Mouse (Mus musculus): ENCODE measurements around the gene Ctrc.

Ctrc gene

DNA sequence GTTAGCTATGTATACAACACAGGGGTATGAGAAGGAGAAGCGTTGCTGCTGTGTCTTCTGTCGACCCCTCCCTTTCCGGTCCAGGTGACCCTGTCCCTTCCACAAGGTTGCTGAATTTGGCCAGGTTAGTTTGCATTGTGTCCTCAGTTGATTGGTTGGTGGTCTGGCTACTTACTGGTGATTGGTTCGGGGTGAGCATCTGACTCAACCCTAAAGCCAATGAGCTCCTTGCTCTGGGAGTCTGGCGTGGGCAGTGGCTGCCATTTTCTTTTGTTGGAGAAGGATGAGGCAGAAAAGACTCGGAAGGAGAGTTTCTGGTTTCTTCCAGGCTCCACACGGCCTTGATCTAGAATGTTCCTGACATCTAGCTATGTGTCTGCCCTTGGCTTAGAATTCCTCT, 26.8 kb downstream of the Ctrc start:
- DNase-seq (ENCODE audit: low spot score): no peak

DNA sequence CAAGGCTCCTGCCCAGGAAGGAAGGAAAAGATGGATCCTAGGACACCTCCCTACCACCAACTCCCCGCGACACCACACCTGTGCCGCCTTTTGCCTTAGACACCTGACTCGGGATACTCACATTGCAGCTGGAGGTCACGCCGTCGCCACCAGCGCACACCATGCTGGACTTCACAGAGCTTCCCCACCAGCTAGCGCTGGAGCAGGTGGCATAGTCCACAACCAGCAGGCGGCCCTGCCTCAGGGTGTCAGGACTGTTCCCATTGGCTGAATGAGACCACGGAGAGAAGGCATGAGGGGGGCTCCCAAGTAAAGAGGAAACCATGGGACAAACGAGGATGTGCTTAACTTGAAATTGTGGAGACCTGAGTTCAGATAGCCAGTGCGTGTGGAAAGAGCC, 27.3 kb downstream of the Ctrc start:
- DNase-seq (ENCODE audit: low spot score): no peak

DNA sequence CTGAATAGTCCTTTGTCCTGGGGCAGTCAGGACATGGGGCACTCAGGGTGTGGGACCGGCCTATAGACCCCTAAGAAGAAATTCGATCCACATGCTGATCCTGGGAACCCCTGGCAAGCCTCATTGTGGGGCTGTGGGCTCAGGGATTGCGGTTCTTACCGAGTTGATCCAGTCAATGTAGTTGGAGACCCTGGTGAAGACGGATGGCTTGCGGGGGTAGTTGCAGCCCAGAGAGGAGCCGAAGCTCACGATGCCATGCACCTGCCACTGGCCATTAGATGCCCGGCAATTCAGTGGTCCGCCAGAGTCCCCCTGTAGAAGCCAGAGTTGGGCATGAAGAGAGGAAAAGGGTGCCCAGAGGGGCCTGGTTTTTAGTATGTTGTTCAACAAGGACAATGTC, 28.5 kb downstream of the Ctrc start:
- no peak for DNase-seq (ENCODE audit: low spot score)

DNA sequence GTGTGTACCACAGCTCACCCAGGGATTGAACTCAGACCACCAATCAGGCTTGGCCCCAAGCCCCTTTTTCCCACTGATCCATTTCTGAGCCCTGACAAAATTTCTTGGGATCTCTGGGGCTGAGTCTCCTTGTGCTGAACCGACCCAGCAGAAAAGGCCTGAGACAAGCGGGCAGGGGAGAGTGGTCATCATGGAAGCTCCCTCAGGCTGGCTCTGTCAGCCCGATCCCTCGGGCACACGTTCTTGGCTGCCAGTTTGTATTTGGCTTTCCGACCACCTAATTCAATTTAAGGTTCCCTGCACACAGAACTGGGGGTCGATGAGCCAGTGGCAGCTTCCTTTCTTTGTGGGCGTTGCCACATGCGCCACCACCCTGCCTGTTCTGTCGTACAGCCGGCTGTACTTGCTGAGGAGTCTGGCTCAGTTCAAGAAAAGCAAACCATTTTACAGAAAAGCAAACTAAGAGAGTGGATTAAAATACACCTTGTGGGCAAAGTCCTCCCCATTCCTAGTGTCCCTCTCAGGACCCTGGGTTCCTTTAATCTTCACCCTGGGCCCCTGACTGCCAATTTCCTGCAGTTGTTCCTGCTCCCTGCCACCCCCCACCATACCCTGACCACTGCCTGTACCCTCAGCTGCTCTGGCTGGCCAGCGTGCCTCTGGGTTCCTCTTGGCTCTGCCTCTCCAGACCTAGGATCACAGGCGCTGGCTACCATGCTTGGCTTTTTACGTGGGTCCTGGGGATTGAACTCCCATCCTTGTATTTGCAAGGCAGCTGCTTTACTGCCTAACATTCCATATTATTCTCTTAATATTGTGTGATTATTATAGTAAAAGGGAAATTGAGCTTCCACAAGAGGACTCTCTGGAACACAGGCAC, 29.1 kb downstream of the Ctrc start:
- no peak for DNase-seq (ENCODE audit: low spot score)

DNA sequence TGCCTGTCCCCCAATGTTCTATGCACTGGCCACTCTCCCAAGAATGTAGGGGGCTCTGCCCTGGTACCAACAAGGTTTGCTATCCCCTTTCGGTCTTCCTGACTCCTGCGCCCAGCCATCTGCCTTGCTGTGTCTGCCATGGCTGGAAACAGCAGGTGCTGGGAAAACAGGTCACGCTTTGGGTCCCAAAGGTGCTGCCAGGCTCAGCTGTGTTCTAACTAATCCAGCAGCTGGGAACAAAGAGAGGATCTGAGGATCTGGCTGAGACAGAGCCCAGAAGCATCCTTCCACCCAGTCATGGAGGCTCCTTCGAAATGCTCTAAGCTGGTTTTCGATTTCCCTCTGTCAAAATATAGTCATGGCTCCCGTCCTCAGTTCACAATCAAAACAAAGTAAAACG, 29.9 kb downstream of the Ctrc start:
- DNase-seq (ENCODE audit: low spot score): no peak

DNA sequence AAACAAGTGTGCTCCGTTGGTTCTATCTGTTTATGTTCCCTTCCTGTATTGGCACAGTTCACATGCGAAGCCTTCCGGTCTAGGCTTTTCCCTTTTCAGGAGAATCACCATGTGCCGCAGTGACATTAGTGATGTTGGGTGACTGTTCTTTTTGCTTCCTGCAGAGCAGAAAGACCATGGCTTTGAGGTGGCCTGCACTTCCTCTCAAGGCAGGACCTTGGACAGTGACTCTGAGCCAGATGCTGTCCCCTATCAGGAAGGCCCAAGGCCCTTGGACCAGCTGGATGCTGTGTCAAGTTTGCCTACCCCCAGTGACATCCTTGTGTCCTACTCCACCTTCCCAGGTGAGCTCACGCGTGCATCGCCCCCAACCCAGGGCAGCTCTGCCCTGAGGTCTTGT, 34.8 kb downstream of the Ctrc start:
- no peak for DNase-seq (ENCODE audit: low spot score)

DNA sequence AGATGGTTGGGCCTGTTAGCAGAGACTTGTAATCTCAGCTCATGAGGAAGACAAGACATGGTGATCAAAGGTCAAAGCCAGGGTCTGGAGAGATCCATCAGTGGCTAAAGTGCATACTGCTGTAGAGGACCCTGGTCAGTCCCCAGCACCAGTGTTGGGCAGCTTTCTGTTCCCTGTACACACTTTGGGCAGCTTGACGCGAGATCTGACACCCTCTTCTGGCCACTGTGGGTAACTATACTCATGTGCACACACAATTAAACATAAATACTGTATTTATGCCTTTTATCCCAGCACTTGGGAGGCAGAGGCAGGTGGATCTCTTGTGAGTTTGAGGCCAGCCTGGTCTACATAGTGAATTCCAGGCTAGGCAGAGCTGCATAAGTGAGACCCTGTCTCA, 35.2 kb downstream of the Ctrc start:
- no peak for DNase-seq (ENCODE audit: low spot score)

DNA sequence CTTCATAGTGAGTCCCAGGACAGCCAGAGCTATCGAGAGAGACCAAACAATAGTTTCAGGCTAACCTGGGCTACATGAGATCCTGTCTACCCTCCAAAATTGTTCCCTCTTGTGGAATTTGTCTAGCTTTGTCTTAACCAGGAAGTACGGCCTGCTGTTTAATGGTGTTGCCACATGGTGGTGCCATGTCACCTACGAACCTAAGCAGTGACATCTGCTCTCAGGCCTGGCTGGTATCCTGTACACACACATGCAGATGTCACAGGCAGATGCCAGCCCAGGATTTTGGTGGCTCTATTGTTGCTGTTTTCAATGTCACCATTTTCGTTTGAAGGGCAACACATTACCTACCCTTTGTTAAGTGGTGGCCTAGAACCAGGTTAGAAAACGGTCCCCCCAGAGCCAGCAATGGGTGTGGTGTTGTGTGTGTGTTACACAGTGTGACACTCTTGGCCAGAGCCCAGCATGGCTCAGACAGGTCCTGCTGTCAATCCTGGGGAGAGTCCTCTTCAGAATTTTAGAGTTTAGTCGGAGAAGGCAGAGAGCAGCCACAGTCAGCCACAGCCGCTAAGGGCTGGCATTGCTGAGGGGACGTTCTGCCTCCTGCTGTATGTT, 36.2 kb downstream of the Ctrc start:
- DNase-seq (ENCODE audit: low spot score): no peak

DNA sequence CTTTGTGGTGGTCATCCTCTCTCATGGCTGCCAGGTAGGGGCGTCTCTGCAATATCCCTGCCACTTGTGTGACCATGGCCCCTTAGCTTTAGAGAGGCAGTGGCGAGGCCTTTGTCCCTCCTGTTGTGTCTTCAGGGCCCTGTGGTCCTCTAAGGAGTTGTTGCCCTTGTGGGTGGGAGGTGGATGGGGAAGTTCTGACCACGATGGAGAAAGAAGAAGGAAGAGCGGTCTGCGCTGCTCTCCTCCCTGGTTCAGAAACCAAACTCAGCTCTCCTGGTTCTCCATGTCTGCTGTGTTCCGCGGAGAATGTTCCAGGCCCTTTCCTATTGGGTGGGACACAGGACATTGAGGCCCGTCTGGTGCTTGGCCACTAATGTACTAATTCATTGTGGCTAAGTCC, 40.3 kb downstream of the Ctrc start:
- DNase-seq (ENCODE audit: low spot score): no peak

DNA sequence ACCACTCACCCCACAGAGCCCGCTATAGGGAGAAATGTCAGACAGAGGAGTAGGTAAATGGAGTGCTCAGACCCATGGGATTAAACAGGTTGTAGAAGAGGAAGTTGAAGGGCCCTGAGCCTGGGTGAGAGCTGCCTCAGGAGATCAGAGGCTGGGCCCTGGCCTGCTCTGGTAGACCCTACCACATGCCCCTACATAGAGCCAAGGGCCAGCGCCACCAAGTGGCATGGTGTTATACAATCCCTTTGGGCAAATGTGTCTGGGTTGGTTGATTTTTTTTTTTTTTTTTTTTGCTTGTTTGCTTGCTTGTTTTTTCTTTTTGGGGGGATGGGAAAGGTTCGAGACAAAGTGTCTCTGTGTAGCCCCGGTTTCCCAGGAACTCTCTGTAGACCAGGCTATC, 42.1 kb downstream of the Ctrc start:
- no peak for DNase-seq (ENCODE audit: low spot score)

DNA sequence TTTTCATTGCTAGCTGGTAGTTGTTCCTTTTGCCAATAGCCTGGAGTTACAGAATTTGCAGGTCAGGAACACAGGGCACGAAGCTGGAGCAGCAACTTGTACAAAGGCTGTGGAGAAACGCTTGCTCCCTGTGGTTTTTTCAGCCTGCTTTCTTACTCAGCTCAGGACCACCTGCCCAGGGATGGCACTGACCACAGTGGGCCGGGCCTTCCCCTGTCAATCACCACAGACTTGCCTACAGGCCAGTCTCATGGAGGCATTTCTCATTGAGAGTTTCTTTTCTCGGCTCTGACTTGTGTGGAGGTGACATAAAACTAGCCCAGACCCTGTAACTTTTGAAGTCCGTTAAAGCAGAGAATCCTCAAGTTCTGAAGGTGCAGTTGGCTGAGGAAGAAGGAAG, 48.6 kb downstream of the Ctrc start:
- no peak for DNase-seq (ENCODE audit: low spot score)

DNA sequence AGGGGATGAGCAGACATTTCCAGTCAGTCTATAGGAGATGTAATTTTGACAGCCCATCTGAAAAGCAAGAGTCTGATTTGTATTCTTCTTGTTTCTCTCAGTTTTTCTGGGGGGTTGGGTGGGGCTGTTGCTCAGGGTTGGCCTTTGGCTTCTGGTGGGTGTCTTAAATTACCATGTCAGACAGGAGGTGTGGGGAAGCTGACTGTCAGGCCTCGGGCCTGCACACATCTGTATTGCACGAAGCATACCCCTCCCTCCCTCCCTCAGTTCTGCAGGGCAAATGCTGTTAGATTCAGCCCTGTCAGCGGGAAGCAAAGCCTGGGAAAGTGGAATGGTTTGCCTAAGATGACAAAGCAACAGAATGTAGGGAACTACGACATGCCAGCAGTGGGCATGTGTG, 49.2 kb downstream of the Ctrc start:
- no peak for DNase-seq (ENCODE audit: low spot score)

DNA sequence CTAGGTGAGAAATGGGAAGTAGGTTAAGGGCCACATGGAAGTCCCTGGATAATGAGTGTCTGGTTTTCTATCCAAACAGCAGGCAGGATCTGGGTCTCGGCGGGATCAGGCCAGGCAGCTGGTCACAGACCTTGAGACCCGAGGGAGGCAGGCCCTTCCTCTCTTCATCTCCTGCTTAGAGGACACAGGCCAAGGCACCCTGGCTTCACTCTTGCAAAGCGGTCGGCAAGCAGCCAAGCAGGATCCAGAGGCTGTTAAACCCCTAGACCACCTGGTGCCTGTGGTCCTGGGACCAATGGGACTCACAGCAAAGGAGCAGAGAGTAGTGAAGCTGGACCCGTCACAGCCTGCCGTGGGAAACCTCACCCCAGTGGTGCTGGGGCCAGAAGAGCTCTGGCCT, 49.8 kb downstream of the Ctrc start:
- DNase-seq (ENCODE audit: low spot score): no peak

DNA sequence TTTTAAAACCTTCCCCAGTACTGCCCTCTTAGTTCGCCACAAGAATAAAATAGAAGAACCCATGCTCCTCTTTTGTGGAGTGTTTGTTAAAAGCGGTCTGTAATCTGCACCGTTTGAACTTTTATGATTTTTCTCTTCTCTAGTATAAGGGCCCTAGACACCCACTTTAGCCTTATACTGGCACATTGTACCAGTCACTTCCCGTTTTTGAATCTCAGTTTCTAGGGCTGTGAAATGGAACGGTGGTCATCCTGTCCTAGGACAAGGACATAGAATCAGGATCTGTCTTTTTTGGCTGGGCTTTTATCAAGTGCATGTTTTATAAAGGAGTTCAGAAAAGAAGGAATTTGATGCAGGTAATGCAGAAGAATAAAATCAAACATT, 52.0 kb downstream of the Ctrc start:
- DNase-seq (ENCODE audit: low spot score): no peak

DNA sequence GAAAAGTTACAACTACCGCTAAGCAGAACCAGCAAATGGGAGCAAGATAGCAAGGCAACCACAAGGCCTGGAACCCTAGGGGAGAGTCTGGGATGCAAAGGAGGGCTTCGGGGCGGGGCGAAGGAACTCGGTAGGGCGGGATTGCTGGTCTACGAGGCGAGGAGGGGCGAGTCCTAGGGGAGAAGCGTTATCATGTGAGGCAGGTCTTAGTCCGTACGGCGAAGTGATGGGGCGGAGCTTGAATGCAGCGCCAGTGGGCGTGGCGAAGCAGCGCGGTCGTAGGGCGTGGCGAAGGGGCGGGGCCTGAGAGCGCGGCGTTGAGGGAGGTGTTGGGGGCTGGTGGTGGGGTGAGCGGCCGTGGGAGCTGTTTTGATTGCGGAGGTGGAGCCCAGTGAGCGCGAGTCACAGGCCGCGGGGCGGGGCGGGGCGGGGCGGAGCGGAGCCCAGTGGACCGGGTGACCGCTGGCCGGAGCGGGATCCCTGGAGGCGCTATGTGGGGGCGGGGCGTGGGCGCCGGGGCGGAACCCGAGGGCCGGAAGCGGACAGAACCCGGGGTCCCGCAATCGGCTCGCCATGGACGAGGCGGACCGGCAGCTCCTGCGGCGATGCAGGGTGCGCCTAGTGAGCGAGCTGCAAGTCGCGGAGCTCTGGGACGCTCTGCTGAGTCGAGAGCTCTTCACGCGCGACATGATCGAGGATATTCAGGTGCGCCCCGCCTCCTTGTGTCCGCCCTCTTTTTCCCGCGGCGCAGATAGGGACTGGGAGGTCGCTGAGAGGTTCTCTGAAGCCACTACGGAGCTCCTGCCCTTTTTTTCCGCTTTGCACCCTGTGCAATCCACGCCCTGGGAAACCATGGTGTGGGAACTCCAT, 52.6 kb downstream of the Ctrc start, which contains the start of gene Casp9:
Gene Casp9, plus strand, starts transcription at position 331 of the 870 bp plus-strand sequence.
- peak; percentile 94 for DNase-seq (ENCODE audit: low spot score)

DNA sequence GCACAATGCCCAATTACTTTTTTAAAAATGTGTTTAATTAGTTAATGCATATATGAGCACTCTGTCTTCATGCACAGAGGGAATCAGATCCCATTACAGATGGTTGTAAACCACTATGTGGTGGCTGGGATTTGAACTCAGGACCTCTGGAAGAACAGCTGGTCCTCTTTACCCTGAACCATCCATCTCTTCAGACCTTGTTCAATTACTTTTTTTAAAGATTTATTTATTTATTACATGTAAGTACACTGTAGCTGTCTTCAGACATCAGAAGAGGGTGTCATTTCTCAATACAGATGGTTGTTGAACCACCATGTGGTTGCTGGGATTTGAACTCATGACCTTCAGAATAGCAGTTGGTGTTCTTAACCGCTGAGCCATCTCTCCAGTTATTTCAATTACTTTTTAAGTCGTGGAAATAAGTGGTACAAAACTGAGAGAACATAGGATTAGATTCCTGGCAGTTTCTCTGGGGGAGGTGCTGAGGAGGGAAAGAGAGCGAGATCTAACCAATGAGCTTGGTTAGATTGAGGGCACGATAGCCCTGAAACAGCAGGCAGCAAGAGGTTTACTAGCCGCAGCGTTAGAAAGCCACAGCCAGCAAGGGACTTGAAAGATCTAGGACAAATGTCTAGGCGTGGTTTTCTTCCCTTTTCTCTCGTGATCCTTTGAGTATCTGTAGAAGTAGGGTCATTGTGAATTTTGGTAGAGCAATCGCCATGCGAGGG, 53.4 kb downstream of the Ctrc start:
- no peak for DNase-seq (ENCODE audit: low spot score)

DNA sequence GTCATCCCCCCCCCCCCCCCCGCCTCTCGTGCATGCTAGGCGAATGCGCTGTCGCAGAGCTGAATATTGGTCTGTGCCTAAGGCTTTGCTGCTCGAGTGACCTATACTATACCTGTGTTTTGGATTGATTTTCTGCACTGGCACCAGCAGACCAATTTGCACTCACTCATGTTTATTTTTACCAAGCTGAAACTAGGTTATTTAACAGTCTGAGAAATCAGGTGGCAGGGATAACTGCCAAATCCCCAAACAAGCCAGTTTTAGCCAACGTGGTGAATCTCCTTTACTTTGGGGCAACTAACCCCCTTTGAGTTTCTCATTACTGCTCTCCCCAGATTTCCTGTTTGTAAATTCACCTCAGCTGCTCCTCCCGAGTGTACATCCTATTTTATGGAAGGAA, 54.2 kb downstream of the Ctrc start:
- no peak for DNase-seq (ENCODE audit: low spot score)

DNA sequence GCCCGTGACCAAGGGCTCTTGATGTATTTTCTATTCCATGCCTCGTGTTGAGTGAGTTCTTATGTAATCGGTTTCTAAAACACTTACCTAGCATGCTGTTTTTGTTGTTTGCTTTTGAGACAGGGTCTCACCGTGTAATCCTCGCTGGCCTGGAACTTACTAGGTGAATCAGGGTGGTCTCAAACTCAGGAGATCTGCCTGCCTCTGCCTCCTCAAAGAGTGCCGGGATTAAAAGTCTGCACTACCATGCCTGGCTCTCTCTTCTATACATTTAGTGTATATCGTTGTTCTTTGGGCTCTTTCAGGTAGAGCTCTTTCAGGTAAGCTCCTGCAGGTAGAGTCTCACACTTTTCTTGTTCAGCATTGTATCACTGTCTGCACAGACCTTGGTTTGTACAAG, 54.7 kb downstream of the Ctrc start:
- DNase-seq (ENCODE audit: low spot score): no peak

DNA sequence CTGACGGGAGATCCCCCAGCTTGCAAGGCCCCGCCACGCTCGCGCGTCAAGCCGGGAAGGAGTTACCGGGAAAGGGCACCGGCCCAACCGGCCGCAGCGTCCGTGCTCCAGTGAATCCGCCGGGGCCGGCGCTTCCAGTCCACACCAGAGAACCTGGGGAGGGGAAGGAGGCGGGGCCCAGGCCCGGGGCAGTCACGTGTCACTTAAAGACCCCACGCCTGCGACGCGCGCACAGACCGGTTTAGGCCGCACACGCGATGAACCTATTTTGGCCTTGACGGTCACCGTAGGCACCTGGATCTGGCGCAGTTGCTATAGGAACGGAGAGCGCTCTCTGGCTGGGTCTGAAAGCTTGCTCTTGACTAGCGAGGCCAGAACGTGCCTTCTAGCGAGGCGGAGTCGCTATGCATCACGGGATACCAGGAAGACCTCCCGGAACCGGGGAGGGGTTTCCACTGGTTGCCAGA, 55.6 kb downstream of the Ctrc start, which contains the start of gene Dnajc16:
Gene Dnajc16, minus strand, starts transcription at position 408 of the 467 bp plus-strand sequence.
- DNase-seq (ENCODE audit: low spot score): peak; percentile 97

DNA sequence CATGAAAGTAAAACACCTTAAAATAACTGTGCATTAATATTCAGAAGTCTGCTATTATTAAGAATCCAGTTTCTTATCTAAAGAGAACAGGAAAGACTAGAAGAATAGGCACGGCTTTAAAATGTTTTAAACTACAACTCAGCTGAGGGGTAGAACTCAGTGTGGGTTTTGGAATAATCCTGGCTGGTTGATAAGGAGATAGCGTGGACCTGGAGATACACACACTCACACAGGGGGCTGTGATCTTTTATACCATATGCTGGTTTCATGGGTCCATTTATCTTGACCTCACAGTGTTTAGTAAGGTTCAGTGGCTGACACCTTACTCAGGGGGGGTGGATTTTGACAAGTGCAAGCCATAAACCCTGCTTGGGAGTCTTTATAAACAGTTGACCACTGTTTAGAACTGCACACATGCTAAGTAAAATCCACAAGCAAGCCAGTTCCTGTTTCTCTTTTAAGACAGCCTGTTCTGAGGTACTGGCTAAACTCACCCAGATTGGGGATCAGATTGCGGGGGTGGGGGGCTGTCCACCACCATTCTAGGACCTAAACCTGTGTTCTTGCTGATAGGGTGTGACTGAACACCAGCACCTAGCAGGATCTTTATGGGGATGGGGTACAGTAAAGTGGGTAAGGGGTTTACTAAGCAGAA, 56.5 kb downstream of the Ctrc start:
- no peak for DNase-seq (ENCODE audit: low spot score)

DNA sequence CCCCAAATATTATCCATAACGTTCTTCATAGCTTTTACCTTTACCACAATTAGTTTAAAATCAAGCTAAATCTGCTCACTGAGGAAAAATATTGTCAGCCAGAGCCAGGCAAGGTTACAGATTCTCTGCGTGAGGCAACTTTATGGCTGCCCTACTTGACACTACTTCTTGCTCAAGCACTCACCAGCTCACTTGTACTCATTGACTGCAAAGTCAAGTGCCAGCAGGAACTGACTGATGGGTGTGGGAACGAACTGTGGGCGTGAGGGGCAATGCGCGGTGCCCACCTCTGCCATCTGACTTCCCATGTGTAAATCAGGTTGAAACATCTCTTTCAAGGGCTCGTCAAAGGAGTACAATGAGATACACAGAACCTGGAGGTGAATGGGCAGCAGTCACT, 58.7 kb downstream of the Ctrc start:
- DNase-seq (ENCODE audit: low spot score): no peak

All from left cerebral cortex, adult 11 months (tissue).